Mouse (Mus musculus): ENCODE results near the gene Lrrc4c.

GRCm38 (mm10) chr2:96707772-96708350, 389.9 kb downstream of the Lrrc4c start:
- TF ChIP-seq POLR2A (IDR thresholded peaks at IDR 0.05; ENCODE audit: borderline replicate concordance, low read depth, low read length) (no peak), CTCF (IDR thresholded peaks at IDR 0.05; ENCODE audit: low read depth, low read length) (no peak)

Measured in bone marrow macrophage, adult 2 months (primary cell).